Mouse (Mus musculus) myocyte (in vitro differentiated cells): ENCODE measurements around the gene Mvp.

Source experiments
- CEBPB ChIP-seq: IDR thresholded peaks from 2 replicates; pipeline ENCODE4 v1.6.1; 2011; ENCODE audit warnings: mild to moderate bottlenecking, moderate library complexity; ENCODE audit not compliant: poor library complexity, insufficient read depth, severe bottlenecking
- E2F4 ChIP-seq: IDR thresholded peaks from one replicate; pipeline ENCODE4 v1.6.1; 2011; ENCODE audit warnings: mild to moderate bottlenecking, control low read depth, moderate library complexity; ENCODE audit not compliant: insufficient read depth
- MAX ChIP-seq: IDR thresholded peaks from one replicate; pipeline ENCODE4 v1.6.1; 2011; ENCODE audit warnings: low read depth, mild to moderate bottlenecking, control low read depth
- MYOD1 ChIP-seq, 3 experiments: IDR thresholded peaks; one replicate each; pipeline ENCODE4 v1.6.1; 2011; ENCODE audit warnings: control low read depth in 2 of 3, low read depth in 2 of 3, mild to moderate bottlenecking in 2 of 3, moderate library complexity in 1 of 3; ENCODE audit not compliant: insufficient read length in 2 of 3, control insufficient read depth in 1 of 3
- MYOG ChIP-seq, 3 experiments: IDR thresholded peaks; one replicate each; pipeline ENCODE4 v1.6.1; 2011; ENCODE audit warnings: control low read depth in 2 of 3, low read depth in 2 of 3, mild to moderate bottlenecking in 2 of 3; ENCODE audit not compliant: insufficient read length in 2 of 3, control insufficient read depth in 1 of 3, insufficient read depth in 1 of 3
- POLR2A ChIP-seq: IDR thresholded peaks from one replicate; pipeline ENCODE4 v1.6.1; 2011; ENCODE audit warnings: low read depth, mild to moderate bottlenecking, control low read depth, moderate library complexity; ENCODE audit not compliant: insufficient read length
- POLR2AphosphoS2 ChIP-seq: IDR thresholded peaks from one replicate; pipeline ENCODE4 v1.6.1; 2011; ENCODE audit warnings: low read depth, control low read depth; ENCODE audit not compliant: insufficient read length
- REST ChIP-seq: IDR thresholded peaks from one replicate; pipeline ENCODE4 v1.6.1; 2011; ENCODE audit warnings: mild to moderate bottlenecking, control low read depth, moderate library complexity; ENCODE audit not compliant: insufficient read depth, insufficient read length
- TCF12 ChIP-seq: IDR thresholded peaks from one replicate; pipeline ENCODE4 v1.6.1; 2011; ENCODE audit warnings: mild to moderate bottlenecking, control low read depth; ENCODE audit not compliant: poor library complexity, insufficient read depth, severe bottlenecking
- USF1 ChIP-seq: IDR thresholded peaks from one replicate; pipeline ENCODE4 v1.6.1; 2011; ENCODE audit warnings: low read depth, mild to moderate bottlenecking, control low read depth, moderate library complexity

- TF ChIP-seq POLR2A (no peak), TCF12 (no peak), USF1 (no peak), E2F4 (no peak), CEBPB (no peak), POLR2AphosphoS2 (no peak), MYOG (IDR thresholded peaks at IDR 0.05; ENCODE audit: control insufficient read depth in 1 of 3, insufficient read depth in 1 of 3, insufficient read length in 2 of 3, low read depth in 2 of 3) (no peak), REST (no peak), MAX (no peak), MYOD1 (IDR thresholded peaks at IDR 0.05; ENCODE audit: control insufficient read depth in 1 of 3, insufficient read length in 2 of 3, low read depth in 2 of 3) (no peak)
Measured at GRCm38 (mm10) chr7:126996449-126996848, 18.0 kb downstream of the Mvp start.
